Mouse (Mus musculus): ENCODE results near the gene Itga11.

- TF ChIP-seq GATA1 (IDR thresholded peaks at IDR 0.05; ENCODE audit: borderline replicate concordance, low read length) (no peak), FLI1 (IDR thresholded peaks at IDR 0.05; ENCODE audit: low read length) (no peak)
Measured at GRCm38 (mm10) chr9:62684311-62684710, 6.7 kb downstream of the Itga11 start.

All from megakaryocyte, embryonic 14.5 days (primary cell).